Mouse (Mus musculus): Measurements from ENCODE around the gene Gabrq.

The Gabrq gene

GRCm38 (mm10) chrX:72824776-72825588 is at the start of gene Gabrq:
Gene Gabrq, plus strand, starts transcription at chrX:72825178.
- no peak for DNase-seq

- no peak for DNase-seq
Measured at GRCm38 (mm10) chrX:72788773-72789557, 36.0 kb upstream of the Gabrq start.

GRCm38 (mm10) chrX:72789558-72789871 is 35.5 kb upstream of the Gabrq start:
- DNase-seq, result no peak

GRCm38 (mm10) chrX:72819594-72819993 is 5.4 kb upstream of the Gabrq start:
- peak; percentile 54 for DNase-seq

GRCm38 (mm10) chrX:72823310-72823709 is 1.7 kb upstream of the Gabrq start:
- DNase-seq, result no peak

GRCm38 (mm10) chrX:72825589-72825905 is 569 bp downstream of the Gabrq start:
- DNase-seq, result no peak

All from cerebellum, adult 8-10 months (tissue).